Mouse (Mus musculus) MEL (cell line): ENCODE measurements at regions not wholly inside any gene's neighbourhood (a gene's known extent, or its start where the extent isn't known, plus 50 kb on each side); places are given as distances from the start of the nearest gene placed in this dataset.

Source experiments
- DNase-seq: peaks from one replicate; pipeline ENCODE4 v3.0.0; 2011; ENCODE audit warnings: low read depth, low spot score
- H3K27ac ChIP-seq: 2 replicates; pipeline ENCODE4 v1.5.1; 2012; ENCODE audit warnings: low read depth, mild to moderate bottlenecking, control low read depth, low read length, moderate library complexity; ENCODE audit not compliant: control insufficient read depth
- H3K27me3 ChIP-seq, 2 experiments: fragments of 150-350 bp in 1 of 2; sonication (generic) in 1 of 2; 2 replicates each; pipeline ENCODE4 v1.6.1; 2012; ENCODE audit warnings: low read length in 2 of 2, mild to moderate bottlenecking in 2 of 2, improper control_type of control experiment in 1 of 2, moderate library complexity in 1 of 2; ENCODE audit not compliant: insufficient read depth in 2 of 2, control insufficient read depth in 1 of 2
- H3K36me3 ChIP-seq, 2 experiments: 2 replicates each; pipeline ENCODE4 v1.6.1; 2012 to 2014; ENCODE audit warnings: low read length in 2 of 2, improper control_type of control experiment in 1 of 2, inconsistent platforms in 1 of 2, mild to moderate bottlenecking in 1 of 2; ENCODE audit not compliant: insufficient read depth in 2 of 2, control insufficient read depth in 1 of 2
- H3K4me1 ChIP-seq, 2 experiments: fragments of 150-350 bp in 1 of 2; sonication (generic) in 1 of 2; 2 replicates each; pipeline ENCODE4 v1.6.1; 2012; ENCODE audit warnings: low read length in 2 of 2, improper control_type of control experiment in 1 of 2, mild to moderate bottlenecking in 1 of 2; ENCODE audit not compliant: insufficient read depth in 2 of 2, control insufficient read depth in 1 of 2
- H3K4me3 ChIP-seq, 2 experiments: fragments of 150-350 bp in 1 of 2; sonication (generic) in 1 of 2; 2 replicates each; pipeline ENCODE4 v1.5.1; 2012; ENCODE audit warnings: low read depth in 2 of 2, low read length in 2 of 2, mild to moderate bottlenecking in 2 of 2, moderate library complexity in 2 of 2, control low read depth in 1 of 2, improper control_type of control experiment in 1 of 2; ENCODE audit not compliant: control insufficient read depth in 1 of 2, insufficient read depth in 1 of 2
- H3K79me2 ChIP-seq: 2 replicates; pipeline ENCODE4 v1.6.1; 2012; ENCODE audit warnings: mild to moderate bottlenecking, low read length, moderate library complexity; ENCODE audit not compliant: control insufficient read depth, poor library complexity, insufficient read depth
- H3K9ac ChIP-seq: 2 replicates; pipeline ENCODE4 v1.6.1; 2012; ENCODE audit warnings: low read depth, mild to moderate bottlenecking, control low read depth, low read length, moderate library complexity; ENCODE audit not compliant: control insufficient read depth, poor library complexity, severe bottlenecking
- H3K9me3 ChIP-seq: fragments of 150-350 bp; sonication (generic); replicated peaks from 2 replicates; pipeline ENCODE4 v1.6.1; 2012; ENCODE audit warnings: mild to moderate bottlenecking, low read length, improper control_type of control experiment, moderate library complexity; ENCODE audit not compliant: insufficient read depth
- BHLHE40 ChIP-seq: IDR thresholded peaks from 2 replicates; pipeline ENCODE4 v1.6.1; 2012; ENCODE audit warnings: low read depth, mild to moderate bottlenecking, inconsistent platforms, low read length, improper control_type of control experiment, borderline replicate concordance
- CHD1 ChIP-seq: IDR thresholded peaks from 2 replicates; pipeline ENCODE4 v1.6.1; 2012; ENCODE audit warnings: low read depth, mild to moderate bottlenecking, inconsistent platforms, low read length, improper control_type of control experiment
- ELF1 ChIP-seq: IDR thresholded peaks from 2 replicates; pipeline ENCODE4 v1.6.1; 2014; ENCODE audit warnings: low read depth, mild to moderate bottlenecking, inconsistent platforms, low read length, improper control_type of control experiment, moderate library complexity
- EP300 ChIP-seq, 2 experiments: IDR thresholded peaks; 2 replicates each; pipeline ENCODE4 v1.6.1; 2011; ENCODE audit warnings: improper control_type of control experiment in 2 of 2, low read length in 2 of 2, low read depth in 1 of 2, mild to moderate bottlenecking in 1 of 2
- GABPA ChIP-seq: IDR thresholded peaks from 2 replicates; pipeline ENCODE4 v1.6.1; 2012; ENCODE audit warnings: low read depth, mild to moderate bottlenecking, inconsistent platforms, low read length, improper control_type of control experiment, moderate library complexity
- GATA1 ChIP-seq: IDR thresholded peaks from 2 replicates; pipeline ENCODE4 v1.6.1; 2011; ENCODE audit warnings: low read depth, low read length, improper control_type of control experiment
- HCFC1 ChIP-seq: IDR thresholded peaks from 2 replicates; pipeline ENCODE4 v1.6.1; 2012; ENCODE audit warnings: low read depth, mild to moderate bottlenecking, inconsistent platforms, low read length, improper control_type of control experiment, moderate library complexity
- JUND ChIP-seq: IDR thresholded peaks from 2 replicates; pipeline ENCODE4 v1.6.1; 2011; ENCODE audit warnings: low read depth, mild to moderate bottlenecking, improper control_type of control experiment, low read length
- KAT2A ChIP-seq: conservative IDR thresholded peaks from 2 replicates; pipeline ENCODE4 v1.6.1; 2012; ENCODE audit warnings: low read depth, low read length, improper control_type of control experiment, inconsistent platforms
- MAX ChIP-seq: IDR thresholded peaks from 2 replicates; pipeline ENCODE4 v1.6.1; 2011; ENCODE audit warnings: low read length, improper control_type of control experiment
- MAZ ChIP-seq: IDR thresholded peaks from 2 replicates; pipeline ENCODE4 v1.6.1; 2012; ENCODE audit warnings: low read depth, mild to moderate bottlenecking, inconsistent platforms, low read length, improper control_type of control experiment
- MXI1 ChIP-seq: IDR thresholded peaks from 2 replicates; pipeline ENCODE4 v1.6.1; 2011; ENCODE audit warnings: mild to moderate bottlenecking, low read depth, low read length, improper control_type of control experiment
- MYB ChIP-seq: IDR thresholded peaks from 2 replicates; pipeline ENCODE4 v1.6.1; 2011; ENCODE audit warnings: mild to moderate bottlenecking, low read depth, low read length, improper control_type of control experiment
- MYC ChIP-seq: IDR thresholded peaks from 2 replicates; pipeline ENCODE4 v1.6.1; 2011; ENCODE audit warnings: low read depth, mild to moderate bottlenecking, low read length, improper control_type of control experiment, moderate library complexity
- NELFE ChIP-seq: IDR thresholded peaks from 2 replicates; pipeline ENCODE4 v1.6.1; 2011; ENCODE audit warnings: low read depth, low read length, improper control_type of control experiment
- POLR2AphosphoS2 ChIP-seq: IDR thresholded peaks from 2 replicates; pipeline ENCODE4 v1.6.1; 2011; ENCODE audit warnings: low read length, improper control_type of control experiment
- RCOR1 ChIP-seq: IDR thresholded peaks from 2 replicates; pipeline ENCODE4 v1.6.1; 2012; ENCODE audit warnings: low read depth, mild to moderate bottlenecking, inconsistent platforms, low read length, improper control_type of control experiment
- SIN3A ChIP-seq: IDR thresholded peaks from 2 replicates; pipeline ENCODE4 v1.6.1; 2012; ENCODE audit warnings: low read length, improper control_type of control experiment, inconsistent platforms
- SMC3 ChIP-seq: IDR thresholded peaks from 2 replicates; pipeline ENCODE4 v1.6.1; 2011; ENCODE audit warnings: low read depth, low read length, improper control_type of control experiment
- TAL1 ChIP-seq: IDR thresholded peaks from 2 replicates; pipeline ENCODE4 v1.6.1; 2012; ENCODE audit warnings: mild to moderate bottlenecking, inconsistent platforms, low read length, moderate library complexity, mixed read lengths
- TBP ChIP-seq: IDR thresholded peaks from 2 replicates; pipeline ENCODE4 v1.8.0; 2011; ENCODE audit warnings: low read depth, low read length, improper control_type of control experiment
- TCF12 ChIP-seq: IDR thresholded peaks from 2 replicates; pipeline ENCODE4 v1.6.1; 2014; ENCODE audit warnings: low read depth, mild to moderate bottlenecking, inconsistent platforms, low read length, improper control_type of control experiment, moderate library complexity
- UBTF ChIP-seq: IDR thresholded peaks from 2 replicates; pipeline ENCODE4 v1.6.1; 2012; ENCODE audit warnings: low read depth, mild to moderate bottlenecking, inconsistent platforms, low read length, improper control_type of control experiment, moderate library complexity, borderline replicate concordance; ENCODE audit not compliant: insufficient read depth
- USF1 ChIP-seq: IDR thresholded peaks from 2 replicates; pipeline ENCODE4 v1.6.1; 2014; ENCODE audit warnings: low read depth, mild to moderate bottlenecking, inconsistent platforms, low read length, improper control_type of control experiment, moderate library complexity
- USF2 ChIP-seq, 2 experiments: IDR thresholded peaks; 2 replicates each; pipeline ENCODE4 v1.6.1; 2011 to 2012; ENCODE audit warnings: improper control_type of control experiment in 2 of 2, low read length in 2 of 2, borderline replicate concordance in 1 of 2, inconsistent platforms in 1 of 2, low read depth in 1 of 2, mild to moderate bottlenecking in 1 of 2; ENCODE audit not compliant: insufficient read depth in 1 of 2
- ZKSCAN1 ChIP-seq: IDR thresholded peaks from 2 replicates; pipeline ENCODE4 v1.6.1; 2012; ENCODE audit warnings: low read depth, mild to moderate bottlenecking, inconsistent platforms, low read length, improper control_type of control experiment, moderate library complexity
- ZNF384 ChIP-seq: IDR thresholded peaks from 2 replicates; pipeline ENCODE4 v1.6.1; 2012; ENCODE audit warnings: low read depth, mild to moderate bottlenecking, inconsistent platforms, low read length, improper control_type of control experiment

- DNase-seq: no peak
- Histone ChIP-seq H3K4me3 (no peak overlapping the region), H3K4me1 (no peaks in the 10 kb centered on the region), H3K9ac (no peak overlapping the region), H3K36me3 (no peaks in the 10 kb centered on the region), H3K79me2 (no peaks in the 10 kb centered on the region), H3K9me3 (no peaks in the 10 kb centered on the region), H3K27me3 (no peaks in the 10 kb centered on the region), H3K27ac (no peak overlapping the region)
- TF ChIP-seq MAZ (no peak), SIN3A (no peak), TAL1 (no peak), POLR2AphosphoS2 (no peak), USF1 (no peak), HCFC1 (no peak), BHLHE40 (no peak), RCOR1 (no peak), KAT2A (no peak), USF2 (IDR thresholded peaks at IDR 0.05; ENCODE audit: borderline replicate concordance in 1 of 2, insufficient read depth in 1 of 2, low read depth in 1 of 2, low read length in 2 of 2) (no peak), ZKSCAN1 (no peak), GATA1 (no peak), MXI1 (no peak)
Observed at GRCm38 (mm10) chr8:88921967-88922366, 122.0 kb downstream of the Sall1 start.

GRCm38 (mm10) chr8:88919282-88919681, 124.7 kb downstream of the Sall1 start:
- DNase-seq: no peak
- Histone ChIP-seq H3K36me3 (no peaks in the 10 kb centered on the region), H3K27ac (no peak overlapping the region)
- TF ChIP-seq ZNF384 (no peak), MAZ (no peak), TBP (no peak), JUND (no peak), CHD1 (no peak), MYC (no peak), ELF1 (no peak), UBTF (no peak), NELFE (no peak), GATA1 (no peak), MYB (no peak), GABPA (no peak), TCF12 (no peak), MAX (no peak), EP300 (IDR thresholded peaks at IDR 0.05; ENCODE audit: low read depth in 1 of 2, low read length in 2 of 2) (no peak), SMC3 (no peak), BHLHE40 (no peak)
- TF ChIP-seq, all 39 proteins: peak for 0
- Histone ChIP-seq H3K4me1 (no peaks in the 10 kb centered on the region), H3K9ac (no peak overlapping the region), H3K4me3 (no peak overlapping the region), H3K9me3 (no peaks in the 10 kb centered on the region), H3K79me2 (no peaks in the 10 kb centered on the region), H3K27me3 (no peaks in the 10 kb centered on the region)
